Mouse (Mus musculus): ENCODE results near the gene Olfr177.

GRCm38 (mm10) chr16:58826732-58827319 is 47.7 kb downstream of the Olfr177 start, which contains the start of gene Olfr175-ps1:
- no peak for TF ChIP-seq POLR2A (IDR thresholded peaks at IDR 0.05; ENCODE audit: low read depth, low read length)
- no peak for TF ChIP-seq CTCF (IDR thresholded peaks at IDR 0.05; ENCODE audit: borderline replicate concordance, insufficient read depth, low read length)
